In genomic region chr13:116497659-116498414, GRCm38 (mm10) we compare ENCODE assay signal across 16 mouse cellular contexts.
DNase-seq lines count a peak whose midpoint lies in the region; ATAC-seq and TF ChIP-seq lines count a peak whose summit lies in the region.
"Had no signal": no experiment of that assay in that cellular context is flagged by ENCODE, and none has a peak within 500 bp of the region (broad histone marks: within the 10 kb centered on the region; RNA-seq: fewer than 3 reads in every experiment).

No protein-coding gene starts in this region.

- H3K9me3 ChIP-seq in forebrain, embryonic 13.5 days (replicated peaks) = no peaks in the 10 kb centered on the region
- no peaks in the 10 kb centered on the region for H3K9me3 ChIP-seq in hindbrain, postnatal 0 days (ENCODE audit: low read length)
- no peaks in the 10 kb centered on the region for H3K9me3 ChIP-seq in neural tube, embryonic 14.5 days (ENCODE audit: control insufficient read depth, low read length)
- H3K9me3 ChIP-seq: heart, embryonic 12.5 days; liver, embryonic 12.5 days had no signal

- DNase-seq in embryo, embryonic 10 days (ENCODE audit: low spot score) = peak; percentile 23
- no peak for DNase-seq in embryo, embryonic 9.5 days (ENCODE audit: extremely low spot score)
- DNase-seq in hindbrain, postnatal 0 days (ENCODE audit: low spot score) = peak; percentile 31
- DNase-seq in frontal cortex, postnatal 36 days (ENCODE audit: low spot score in 2 of 2) = no peak
- DNase-seq in gastrocnemius, adult 2 months = no peak
- DNase-seq in left cerebral cortex, postnatal 14 days (ENCODE audit: low spot score in 2 of 2) = no peak
- DNase-seq: cerebellum, adult 11-12 months; kidney, adult 9 months; thymus, adult 18-20 months had no signal

- ATAC-seq in forebrain, embryonic 13.5 days = peak; percentile 94
- peak; percentile 49; the same call in 1 of the 2 replicates for ATAC-seq in hindbrain, postnatal 0 days
- peak; percentile 86 for ATAC-seq in neural tube, embryonic 14.5 days (ENCODE audit: low read depth)
- ATAC-seq: liver, embryonic 12.5 days; Patski had no signal

- H3K27me3 ChIP-seq in forebrain, embryonic 13.5 days = no peaks in the 10 kb centered on the region
- no peaks in the 10 kb centered on the region for H3K27me3 ChIP-seq in hindbrain, postnatal 0 days (ENCODE audit: insufficient read depth, low read length)
- H3K27me3 ChIP-seq in neural tube, embryonic 14.5 days (ENCODE audit: control insufficient read depth, insufficient read depth, low read length) = no peaks in the 10 kb centered on the region
- H3K27me3 ChIP-seq: CH12.LX; heart, embryonic 12.5 days; liver, embryonic 12.5 days had no signal

- peaks cover 20% of the 10 kb centered on the region for H3K4me1 ChIP-seq in forebrain, embryonic 13.5 days
- no peaks in the 10 kb centered on the region for H3K4me1 ChIP-seq in hindbrain, postnatal 0 days (ENCODE audit: insufficient read depth, low read length)
- peaks cover 7% of the 10 kb centered on the region for H3K4me1 ChIP-seq in neural tube, embryonic 14.5 days (ENCODE audit: control insufficient read depth, insufficient read depth, low read length)
- H3K4me1 ChIP-seq: liver, embryonic 12.5 days had no signal

- H3K4me2 ChIP-seq in forebrain, embryonic 13.5 days = no peak overlapping the region
- H3K4me2 ChIP-seq in hindbrain, postnatal 0 days (ENCODE audit: low read depth, low read length) = no peak overlapping the region
- 0 out of 2 replicates have a peak overlapping the region, but pooled peaks have one; percentile 4 for H3K4me2 ChIP-seq in neural tube, embryonic 14.5 days (ENCODE audit: low read depth, low read length)
- H3K4me2 ChIP-seq: heart, embryonic 12.5 days; liver, embryonic 12.5 days had no signal

- no peak overlapping the region for H3K4me3 ChIP-seq in forebrain, embryonic 13.5 days
- H3K4me3 ChIP-seq in hindbrain, postnatal 0 days (ENCODE audit: low read length) = no peak overlapping the region
- H3K4me3 ChIP-seq in neural tube, embryonic 14.5 days (ENCODE audit: low read depth, low read length) = no peak overlapping the region
- no peak overlapping the region for H3K4me3 ChIP-seq in gastrocnemius, adult 2 months
- H3K4me3 ChIP-seq: heart, embryonic 12.5 days; layer of hippocampus, adult 2 months; liver, embryonic 12.5 days had no signal

- no peaks in the 10 kb centered on the region for H3K36me3 ChIP-seq in forebrain, embryonic 13.5 days (ENCODE audit: poor library complexity, severe bottlenecking)
- H3K36me3 ChIP-seq in hindbrain, postnatal 0 days (ENCODE audit: insufficient read depth, low read length) = no peaks in the 10 kb centered on the region
- H3K36me3 ChIP-seq in neural tube, embryonic 14.5 days (ENCODE audit: control insufficient read depth, insufficient read depth, low read length) = no peaks in the 10 kb centered on the region
- H3K36me3 ChIP-seq: heart, embryonic 12.5 days; liver, embryonic 12.5 days had no signal

- H3K9ac ChIP-seq in forebrain, embryonic 13.5 days = no peak overlapping the region
- no peak overlapping the region for H3K9ac ChIP-seq in hindbrain, postnatal 0 days (replicated peaks; ENCODE audit: low read length)
- H3K9ac ChIP-seq in neural tube, embryonic 14.5 days (replicated peaks; ENCODE audit: low read depth, low read length) = no peak overlapping the region
- H3K9ac ChIP-seq: heart, embryonic 12.5 days; liver, embryonic 12.5 days had no signal

- 0 out of 2 replicates have a peak overlapping the region, but pooled peaks have one; percentile 44 for H3K27ac ChIP-seq in forebrain, embryonic 13.5 days
- no peak overlapping the region for H3K27ac ChIP-seq in hindbrain, postnatal 0 days
- H3K27ac ChIP-seq in neural tube, embryonic 14.5 days (ENCODE audit: low read depth, low read length) = no peak overlapping the region
- no peak overlapping the region for H3K27ac ChIP-seq in gastrocnemius, adult 2 months
- H3K27ac ChIP-seq: layer of hippocampus, adult 2 months; liver, embryonic 12.5 days had no signal

- no peak for TF ChIP-seq CTCF in hindbrain, postnatal 0 days (IDR thresholded peaks at IDR 0.05; ENCODE audit: low read depth)
- TF ChIP-seq CTCF in gastrocnemius, adult 2 months (IDR thresholded peaks at IDR 0.05) = no peak

- WGBS in forebrain, embryonic 13.5 days = 32% methylated on average over 6 of the region's 6 CpGs
- 36% methylated on average over 6 of the region's 6 CpGs for whole genome bisulfite sequencing in hindbrain, postnatal 0 days
- 26% methylated on average over 6 of the region's 6 CpGs for WGBS in neural tube, embryonic 14.5 days

- intact Hi-C loops in gastrocnemius, adult 2 months (cut with DNase I) = no loop called here
- intact Hi-C loops in left cerebral cortex, postnatal 14 days (cut with DNase I) = no loop called here

Comparison
In these comparisons a context has a peak if more than half of its experiments do, and no peak if none do; other contexts are left out.
1. DNase-seq: peak in embryo, embryonic 10 days (single experiment) and hindbrain, postnatal 0 days (single experiment); none in embryo, embryonic 9.5 days (single experiment), frontal cortex, postnatal 36 days (0 of 2), gastrocnemius, adult 2 months (single experiment) and left cerebral cortex, postnatal 14 days (0 of 2).
2. Peak in every context shown above with its lines, with median percentiles within 50 percentile points of each other: ATAC-seq.